Mouse (Mus musculus) adrenal gland, postnatal 36 days (tissue): ENCODE measurements around the gene Rcbtb2. TPM values are rescaled to one million over a fixed set of nuclear protein-coding genes. Genes with fewer than 3 reads are reported as not detected.

Source experiments
- DNase-seq, 2 experiments: peaks; one replicate each; pipeline ENCODE4 v3.0.0; 2021; ENCODE audit warnings: mixed read lengths in 1 of 2
- total RNA-seq, 2 experiments: library from RNA; stranded (reverse); gene quantifications; 2 replicates each; pipeline ENCODE4 v1.2.3; 2021

Rcbtb2 gene
- total RNA-seq, 2 experiments from 2014 or later, result 32.2 to 37.1 TPM

DNA sequence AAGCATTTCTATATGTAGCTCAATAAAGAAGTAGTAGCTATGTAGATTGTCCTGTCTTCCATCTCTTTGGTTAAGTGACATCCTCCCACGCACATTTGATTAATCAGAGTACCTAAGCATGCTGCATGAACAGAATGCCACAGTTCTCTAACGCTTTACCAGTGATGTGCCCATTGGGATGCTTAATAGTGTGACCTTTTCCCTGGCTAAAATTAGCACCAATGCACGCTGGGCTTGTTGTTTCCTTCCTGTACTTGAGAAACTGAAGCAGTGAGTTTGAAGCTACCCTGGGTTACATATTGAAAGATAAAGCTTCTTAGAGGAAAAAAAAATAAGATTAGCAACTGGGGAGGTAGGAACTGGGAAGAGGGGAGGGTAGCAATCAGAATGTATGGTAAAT, 81.2 kb downstream of the Rcbtb2 start:
- DNase-seq, result no peak

DNA sequence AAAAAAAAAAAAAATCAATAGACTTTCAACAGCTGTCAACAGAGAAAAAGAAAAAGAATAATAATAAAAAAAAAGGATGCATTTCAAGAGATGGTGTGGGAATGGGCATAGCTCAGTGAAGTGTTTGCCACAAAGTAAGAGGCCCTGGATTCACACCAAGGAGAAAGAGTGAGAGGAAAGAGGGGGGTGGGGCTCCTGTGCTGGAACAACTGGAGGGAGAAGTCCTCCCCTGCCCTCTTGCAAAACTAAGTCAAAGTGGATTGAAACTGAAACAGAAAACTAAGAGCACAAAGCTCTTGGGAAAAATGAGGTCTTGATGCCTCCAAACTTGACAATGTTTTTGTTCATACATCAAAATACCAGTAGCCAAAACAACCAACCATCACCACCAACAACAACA, 86.4 kb downstream of the Rcbtb2 start:
- peak; percentile 7 to 58 for DNase-seq

DNA sequence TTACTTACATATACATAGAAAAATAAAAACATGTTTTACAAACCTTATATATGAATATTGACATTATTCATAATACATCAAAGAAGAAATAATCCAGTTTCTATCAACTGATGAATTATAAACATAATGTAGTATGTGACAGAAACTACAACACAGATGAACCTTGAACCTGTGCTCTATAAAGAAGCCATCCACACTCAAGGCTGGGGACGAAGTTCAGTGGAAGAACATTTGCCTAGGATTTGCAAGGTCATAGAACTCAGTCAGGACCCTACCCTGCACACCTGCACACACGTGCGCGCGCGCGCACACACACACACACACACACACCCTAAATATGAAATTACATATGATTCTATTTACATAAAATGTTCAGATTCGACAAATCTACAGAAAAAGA, 87.4 kb downstream of the Rcbtb2 start:
- no peak for DNase-seq

DNA sequence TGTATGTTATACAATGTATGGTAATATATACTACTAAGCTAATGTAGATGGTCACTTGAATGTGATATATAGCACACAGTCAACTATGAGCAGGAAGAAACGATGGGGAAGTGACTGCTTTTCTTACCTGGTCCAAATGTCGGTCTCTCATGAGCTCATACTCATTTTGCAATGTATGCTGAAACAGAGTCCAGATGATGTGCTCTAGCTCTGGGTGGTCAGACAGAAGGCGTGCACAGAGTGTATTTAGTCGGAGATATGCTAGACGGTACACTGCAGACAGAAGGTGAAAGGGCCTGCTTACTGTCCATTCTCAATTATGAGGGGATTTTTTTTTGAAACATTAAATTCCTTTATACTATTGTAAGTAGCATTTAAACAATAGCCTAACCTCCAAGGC, 88.6 kb downstream of the Rcbtb2 start:
- DNase-seq, result no peak

DNA sequence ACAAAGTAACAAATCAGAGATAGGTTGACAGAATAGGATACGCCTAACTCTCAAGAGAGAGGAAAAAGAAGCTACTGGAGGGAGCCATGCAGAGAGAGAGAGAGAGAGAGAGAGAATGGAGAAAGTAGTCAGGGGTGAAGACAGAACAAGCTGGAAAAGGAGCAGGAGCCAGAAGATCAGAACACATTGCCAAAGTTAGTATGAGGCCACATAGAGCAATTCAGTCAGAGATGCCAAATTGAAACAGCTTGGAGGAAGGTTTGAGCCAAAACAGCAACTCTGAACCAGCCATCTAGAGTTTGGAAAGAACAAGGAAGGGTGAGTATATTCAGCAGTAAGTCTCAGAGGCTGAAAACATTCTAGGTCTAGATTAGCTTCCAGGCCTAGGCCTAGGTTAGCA, 94.2 kb downstream of the Rcbtb2 start:
- peak in 1 of 2 experiments; percentile 7 for DNase-seq

DNA sequence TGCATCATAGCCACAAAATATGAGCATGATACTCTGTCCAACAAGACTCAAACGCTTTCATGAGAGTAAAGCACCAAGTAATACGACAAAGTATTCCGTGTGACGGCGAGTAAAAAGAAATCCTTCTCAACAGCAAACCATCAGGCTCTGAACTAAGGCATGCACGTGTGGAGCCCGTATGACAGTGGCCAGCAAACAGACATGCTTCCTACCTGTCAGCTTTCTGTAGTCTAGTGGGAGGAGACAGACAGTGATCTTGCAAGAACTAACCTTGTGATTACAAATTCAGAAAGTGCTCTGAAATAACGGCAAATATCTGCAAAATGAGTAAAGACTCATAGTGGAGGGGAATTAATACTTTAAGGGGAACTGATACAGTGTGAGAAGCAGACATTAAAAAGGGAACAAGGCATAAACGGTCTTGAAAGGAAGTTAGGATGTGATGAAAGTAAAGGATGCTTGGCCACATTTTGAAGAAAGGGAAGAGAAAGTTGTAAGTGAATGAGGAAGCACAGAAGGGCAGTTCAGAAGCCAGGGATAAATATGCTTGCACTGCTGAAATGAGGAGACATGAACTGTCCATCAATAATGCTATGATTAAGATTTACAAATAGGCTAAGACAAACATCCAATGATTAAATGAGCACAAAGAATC, 99.6 kb downstream of the Rcbtb2 start:
- no peak for DNase-seq

DNA sequence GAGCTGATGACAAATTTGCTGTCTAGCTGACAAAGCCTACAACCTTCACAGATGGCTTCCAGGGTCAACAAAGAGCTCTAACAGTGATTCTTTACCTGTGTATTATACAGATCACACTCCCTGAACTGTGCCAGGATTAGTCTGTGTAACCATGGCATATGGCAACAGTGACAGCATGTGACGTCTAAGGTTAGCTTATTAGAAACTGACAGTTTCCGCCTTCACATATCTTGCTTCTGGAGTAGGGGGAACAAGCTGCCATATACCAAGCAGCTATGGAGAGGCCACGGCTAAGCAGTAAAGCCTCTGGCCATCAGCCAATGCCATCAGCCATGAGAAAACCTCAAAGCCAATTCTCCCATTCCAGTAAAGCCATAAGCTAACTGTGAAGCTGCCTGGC, 103.5 kb downstream of the Rcbtb2 start:
- DNase-seq, result no peak

DNA sequence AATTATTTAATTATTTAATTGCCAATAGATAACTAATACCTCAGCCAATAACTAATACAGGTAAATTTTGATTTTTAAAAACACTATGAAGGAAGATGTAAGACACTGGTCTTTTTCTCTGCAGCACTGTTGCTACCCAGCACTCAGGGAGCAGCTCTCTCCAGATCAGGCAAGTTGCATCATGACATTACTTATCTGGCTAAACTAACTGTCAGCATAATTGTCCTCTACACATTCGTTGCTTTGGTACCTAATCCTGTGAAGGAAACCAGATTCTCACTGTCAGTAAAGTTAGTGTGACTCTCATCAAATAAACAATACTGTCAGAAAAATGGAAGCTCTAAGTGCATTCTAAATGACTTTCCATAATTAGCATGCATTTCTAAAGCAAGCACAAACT, 104.0 kb downstream of the Rcbtb2 start:
- DNase-seq, result no peak

DNA sequence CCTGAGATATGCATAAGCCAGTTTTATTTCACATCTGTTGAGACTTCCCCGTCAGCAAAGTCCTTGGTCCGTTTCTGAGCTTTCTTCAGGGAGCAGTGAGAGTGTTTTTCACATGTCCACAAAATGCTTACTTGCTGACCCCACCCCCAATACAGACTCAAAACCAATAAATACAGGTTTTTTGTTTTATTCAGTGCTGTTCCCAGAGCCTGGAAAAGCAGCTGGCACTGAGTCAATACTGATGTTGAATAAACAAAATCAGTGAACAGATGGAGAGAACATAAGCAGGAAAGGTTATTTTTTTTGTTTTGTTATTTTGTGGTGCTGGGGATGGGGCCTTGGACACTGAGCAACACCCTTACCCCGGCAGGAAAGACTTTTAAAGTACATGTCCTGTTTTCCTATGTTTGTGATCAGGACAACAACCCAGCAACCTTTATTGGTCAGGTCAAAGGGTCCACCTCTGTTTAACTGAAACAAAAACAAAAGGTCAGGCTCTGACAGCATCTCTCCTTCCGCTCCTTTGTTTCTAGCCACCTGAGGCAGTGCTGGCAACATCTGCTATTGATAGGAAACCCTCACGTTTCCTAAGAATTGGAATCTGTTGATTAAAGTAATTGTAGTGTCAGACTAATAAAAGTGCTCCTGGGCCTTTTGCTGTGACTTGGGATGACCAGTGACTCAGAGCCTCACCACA, 108.6 kb downstream of the Rcbtb2 start:
- DNase-seq, result no peak

DNA sequence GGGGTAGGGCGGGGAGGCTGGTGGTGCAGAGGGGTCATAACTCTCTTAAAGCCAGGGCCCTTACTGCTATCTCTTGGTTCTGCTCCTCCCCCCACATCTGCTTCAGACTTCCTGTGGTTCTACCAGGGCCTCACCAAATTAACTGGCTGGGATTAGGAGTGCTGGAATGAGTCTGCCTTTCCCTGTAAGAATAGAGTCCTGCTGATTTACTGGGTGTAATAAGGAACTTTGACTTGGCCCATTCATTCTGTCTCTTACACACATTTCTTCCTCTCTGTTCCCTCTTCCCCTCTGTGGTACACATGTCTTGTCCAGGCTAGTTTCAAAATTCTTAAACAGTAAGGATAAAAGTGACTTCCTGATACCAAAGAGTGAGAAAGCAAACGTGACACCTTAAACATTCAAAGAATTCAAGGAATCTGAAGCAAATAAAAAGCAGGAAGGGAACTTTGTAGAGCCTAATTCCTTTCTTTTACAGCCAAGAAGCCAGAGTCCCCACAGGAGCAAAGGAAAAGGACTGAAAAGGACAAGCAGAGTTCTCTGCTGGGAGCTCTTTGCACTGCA, 111.7 kb downstream of the Rcbtb2 start:
- DNase-seq, result no peak

DNA sequence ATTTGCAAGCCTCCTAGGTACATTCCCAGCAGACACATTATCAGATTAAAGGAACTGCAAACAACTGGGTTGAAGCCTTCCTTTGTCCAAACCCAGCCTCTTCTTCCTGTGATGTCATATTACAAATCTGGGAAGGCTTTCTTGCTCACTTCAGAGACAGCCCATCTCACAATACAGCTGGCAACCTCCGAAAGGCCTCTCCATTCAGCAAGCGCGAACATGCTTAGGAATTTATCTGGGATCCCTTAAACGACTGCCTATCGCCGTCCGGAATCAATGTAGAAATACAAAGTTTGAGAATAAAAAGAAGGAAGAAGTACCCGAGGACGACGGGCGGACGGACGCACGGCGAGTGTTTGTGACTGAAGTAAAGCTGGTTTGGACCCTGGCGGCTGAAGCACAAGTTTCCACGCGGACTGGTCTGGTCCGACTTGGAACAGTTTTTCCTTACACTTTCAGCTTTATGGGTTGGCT, 115.0 kb downstream of the Rcbtb2 start, which contains the start of gene Lpar6:
TSS of gene Lpar6 (plus strand) at position 48 of the 474 bp plus-strand sequence.
- DNase-seq, result peak; percentile 56 to 68

DNA sequence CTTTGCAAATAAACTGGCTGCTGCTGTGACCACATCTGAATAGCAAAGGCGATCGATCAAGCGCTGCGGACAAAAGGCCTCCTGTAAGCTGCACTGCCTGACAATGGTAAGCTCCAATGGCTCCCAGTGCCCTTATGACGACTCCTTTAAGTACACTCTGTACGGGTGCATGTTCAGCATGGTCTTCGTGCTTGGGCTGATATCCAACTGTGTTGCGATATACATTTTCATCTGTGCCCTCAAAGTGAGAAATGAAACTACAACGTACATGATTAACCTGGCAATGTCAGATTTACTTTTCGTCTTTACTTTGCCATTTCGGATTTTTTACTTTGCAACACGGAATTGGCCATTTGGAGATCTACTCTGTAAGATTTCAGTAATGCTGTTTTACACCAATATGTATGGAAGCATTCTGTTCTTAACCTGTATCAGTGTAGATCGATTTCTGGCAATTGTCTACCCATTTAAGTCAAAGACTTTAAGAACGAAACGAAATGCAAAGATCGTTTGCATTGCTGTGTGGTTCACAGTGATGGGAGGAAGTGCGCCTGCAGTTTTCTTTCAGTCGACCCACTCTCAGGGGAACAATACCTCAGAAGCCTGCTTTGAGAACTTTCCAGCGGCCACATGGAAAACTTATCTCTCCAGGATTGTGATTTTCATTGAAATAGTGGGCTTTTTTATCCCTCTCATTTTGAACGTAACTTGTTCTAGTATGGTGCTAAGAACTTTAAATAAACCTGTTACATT, 115.8 kb downstream of the Rcbtb2 start:
- DNase-seq, result peak; percentile 55 to 56

DNA sequence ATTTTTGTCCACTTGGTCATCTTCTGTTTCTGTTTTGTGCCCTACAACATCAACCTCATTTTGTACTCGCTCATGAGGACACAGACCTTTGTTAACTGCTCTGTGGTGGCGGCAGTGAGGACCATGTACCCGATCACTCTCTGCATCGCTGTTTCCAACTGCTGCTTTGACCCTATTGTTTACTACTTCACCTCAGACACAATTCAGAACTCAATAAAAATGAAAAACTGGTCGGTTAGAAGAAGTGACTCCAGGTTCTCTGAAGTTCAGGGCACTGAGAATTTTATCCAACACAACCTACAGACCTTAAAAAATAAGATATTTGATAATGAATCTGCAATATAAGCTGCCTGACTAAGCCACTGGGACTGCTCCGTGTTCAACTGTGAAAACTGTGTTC, 116.5 kb downstream of the Rcbtb2 start:
- peak; percentile 18 to 35 for DNase-seq

DNA sequence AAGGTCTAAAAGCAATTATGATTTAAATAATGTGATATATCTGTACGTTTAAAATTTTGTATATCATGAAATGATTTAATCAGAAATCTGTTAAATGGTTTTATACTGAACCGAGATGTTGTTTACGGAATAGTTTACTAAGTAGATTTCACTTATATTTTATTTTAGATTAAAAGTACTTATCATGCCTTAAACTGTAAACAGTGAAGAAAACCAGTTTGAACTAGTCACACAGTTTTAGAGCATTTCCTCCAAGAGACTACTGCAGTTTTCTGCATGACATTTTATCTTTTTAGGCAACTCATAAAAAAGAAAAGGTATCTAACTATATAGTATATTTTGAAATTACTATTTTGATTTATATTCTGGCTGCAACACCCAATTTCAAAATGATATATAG, 117.0 kb downstream of the Rcbtb2 start:
- no peak for DNase-seq

DNA sequence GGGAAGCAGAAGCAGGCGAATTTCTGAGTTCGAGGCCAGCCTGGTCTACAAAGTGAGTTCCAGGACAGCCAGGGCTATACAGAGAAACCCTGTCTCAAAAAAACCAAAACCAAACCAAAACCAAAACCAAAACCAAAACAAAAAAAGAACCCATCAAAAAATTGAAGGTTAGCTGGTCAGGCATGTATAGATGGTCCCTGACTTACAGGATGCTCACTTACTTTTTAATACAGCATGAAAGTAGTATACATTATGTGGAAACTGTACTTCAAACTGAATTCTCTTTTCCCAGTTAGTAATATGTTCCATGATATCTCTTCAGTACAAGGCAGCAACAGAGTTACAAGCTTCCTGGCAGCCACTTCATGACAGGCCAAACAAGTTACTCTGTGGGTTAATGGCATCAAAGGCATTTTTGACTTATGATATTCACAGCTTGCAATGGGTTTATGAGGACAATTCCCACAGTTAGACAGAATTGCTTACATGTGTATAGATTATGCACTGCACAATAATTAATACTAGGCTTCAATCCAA, 121.3 kb downstream of the Rcbtb2 start:
- DNase-seq, result no peak

DNA sequence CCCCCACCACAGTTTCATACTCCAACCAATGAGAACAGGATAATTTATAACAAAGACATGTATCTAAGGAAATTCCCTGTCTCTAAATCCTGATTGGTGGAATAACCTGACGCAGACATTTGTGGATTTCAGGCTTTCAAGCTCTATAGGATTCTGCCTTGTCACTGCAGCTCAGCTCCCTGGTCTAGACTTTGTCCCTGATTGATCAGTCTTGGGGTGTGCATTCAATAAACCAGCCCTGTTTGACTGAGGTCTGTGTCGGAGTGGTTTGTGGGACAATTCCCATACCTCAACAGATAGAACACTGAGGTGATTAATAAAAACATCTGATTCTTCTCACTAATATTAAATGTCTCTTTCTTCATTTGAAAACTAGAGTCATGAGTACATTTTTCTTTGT, 127.2 kb downstream of the Rcbtb2 start:
- DNase-seq, result no peak

DNA sequence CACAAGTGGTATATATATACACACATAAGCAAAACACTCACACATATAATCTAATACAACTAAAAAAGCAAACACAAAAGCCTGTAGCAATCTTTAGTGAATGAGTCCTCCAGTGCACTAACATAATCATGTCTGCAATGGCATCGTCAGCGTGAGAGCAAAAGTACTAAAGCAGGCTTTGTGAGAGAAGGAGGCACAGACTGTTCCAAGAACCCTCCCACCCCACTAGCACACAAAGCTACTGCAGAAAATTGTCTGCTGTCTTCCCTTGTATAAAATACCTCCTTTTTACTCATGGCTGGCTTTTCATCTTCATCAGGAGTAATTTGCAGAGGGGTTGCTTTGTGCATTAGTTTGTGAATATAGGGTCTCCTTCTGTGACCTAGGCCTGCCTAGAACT, 129.4 kb downstream of the Rcbtb2 start:
- DNase-seq, result no peak

DNA sequence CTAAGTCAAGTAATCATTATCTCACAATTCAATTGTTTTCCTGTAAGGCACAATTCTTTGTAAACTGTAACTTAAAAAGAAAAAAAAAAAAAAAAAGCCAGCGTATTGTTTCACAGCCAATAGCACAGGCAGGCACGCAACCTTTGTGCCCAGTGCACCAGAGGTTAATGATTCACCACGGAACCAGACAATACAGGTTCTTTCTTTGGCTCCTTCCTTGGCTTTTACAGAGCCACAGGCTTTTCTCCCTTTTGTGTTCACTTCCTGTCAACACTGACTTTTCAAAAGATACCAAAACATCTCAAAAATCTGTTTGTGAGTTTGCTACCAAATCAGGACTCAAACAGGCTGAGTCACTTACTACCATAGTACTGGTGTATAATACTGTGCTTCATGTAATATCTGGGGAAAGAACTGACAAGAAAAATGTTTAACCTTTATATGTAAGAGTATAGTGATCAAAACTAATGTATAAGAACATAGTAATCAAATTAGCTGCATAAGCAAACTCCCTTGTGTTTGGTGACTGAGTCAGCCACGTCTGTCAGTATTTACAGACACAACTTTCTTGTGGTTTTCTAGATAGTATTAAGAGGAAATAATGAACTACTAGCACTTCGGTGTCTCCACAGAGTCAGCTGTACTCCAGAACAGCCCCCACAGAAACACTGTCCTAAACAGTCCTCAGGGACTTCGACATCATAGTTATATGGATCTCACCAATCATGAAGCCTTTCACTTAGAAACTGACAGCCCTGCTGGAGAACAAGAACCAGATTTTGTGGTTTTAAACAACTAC, 130.8 kb downstream of the Rcbtb2 start:
- no peak for DNase-seq

DNA sequence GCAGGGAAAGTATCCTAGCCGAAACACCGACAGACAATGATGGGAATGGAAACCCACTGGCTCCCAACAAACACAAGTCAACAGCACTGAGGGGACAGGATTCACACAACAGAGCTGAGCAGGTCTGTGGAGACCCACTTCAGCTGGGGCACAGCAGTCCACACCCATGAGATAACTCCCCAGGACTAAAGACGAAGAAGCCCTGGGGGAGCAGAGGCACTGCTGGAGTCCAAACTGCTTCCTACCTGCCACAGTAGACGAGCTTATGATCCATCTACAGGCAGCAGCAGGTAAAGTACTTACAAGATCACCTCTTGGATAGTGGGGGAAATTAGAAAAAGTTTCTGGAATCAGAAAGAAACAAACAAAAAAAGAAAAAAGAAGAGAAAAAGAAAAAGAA, 131.6 kb downstream of the Rcbtb2 start:
- no peak for DNase-seq

DNA sequence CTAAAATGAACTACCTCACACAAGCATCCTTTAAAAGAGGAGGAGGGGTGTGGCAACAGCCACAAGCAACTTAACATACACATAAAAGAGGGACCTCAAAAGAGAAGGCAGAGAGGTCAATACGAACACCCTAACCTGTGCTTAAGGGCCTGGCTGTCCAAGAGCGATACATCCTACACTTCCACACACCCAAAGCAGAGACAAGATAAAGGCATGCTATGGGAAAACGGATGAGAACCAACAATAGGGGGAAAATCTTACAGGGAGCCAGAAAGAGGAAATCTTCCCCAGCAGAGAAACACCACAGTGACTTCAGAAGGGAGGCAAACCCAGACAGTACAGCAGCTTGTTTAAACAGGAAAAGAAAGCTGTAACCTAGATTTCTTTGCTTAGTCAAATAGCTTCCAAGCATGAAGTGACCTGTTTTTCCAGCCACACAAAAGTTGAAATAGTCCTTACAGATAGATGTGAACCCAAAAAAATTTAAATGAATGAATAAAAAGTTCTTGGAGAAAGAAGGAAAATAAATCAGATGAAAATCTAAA, 132.7 kb downstream of the Rcbtb2 start:
- no peak for DNase-seq

DNA sequence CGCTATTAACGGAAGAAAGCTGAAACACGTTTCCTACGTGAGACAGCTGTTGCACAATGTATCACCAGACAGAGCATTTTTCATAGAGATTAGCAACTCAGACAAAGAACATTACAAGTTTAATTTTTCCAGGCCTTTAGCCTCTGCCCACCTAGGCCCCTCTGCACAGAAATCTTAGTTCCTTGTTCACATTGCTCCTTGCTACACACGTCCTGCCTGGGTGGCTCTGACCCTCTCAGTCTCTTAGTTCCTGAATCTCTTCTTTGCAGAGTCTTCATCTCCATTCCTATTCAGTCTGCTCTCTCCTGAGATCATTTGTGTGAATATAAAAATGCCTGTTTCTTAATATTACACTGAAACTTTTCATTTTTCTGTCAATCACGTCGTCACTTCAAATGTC, 134.5 kb downstream of the Rcbtb2 start:
- DNase-seq, result no peak
